Mouse (Mus musculus): ENCODE measurements around the gene Pgpep1.

GRCm38 (mm10) chr8:70628986-70629490 lies 31.1 kb downstream of the Pgpep1 start:
- TF ChIP-seq POLR2A (IDR thresholded peaks at IDR 0.05; ENCODE audit: borderline replicate concordance, low read depth, low read length): no peak
- TF ChIP-seq CTCF (IDR thresholded peaks at IDR 0.05; ENCODE audit: low read depth, low read length): no peak

Data from bone marrow macrophage, adult 2 months (primary cell).